Mouse (Mus musculus) right cerebral cortex, postnatal 36 days (tissue): ENCODE results near the gene Nle1.
A peak's percentile ranks its signal among the peaks of the same experiment; 100 is the strongest.
"Not testable (repeated sequence)": the region's sequence is repeated elsewhere in the genome, so short reads cannot be mapped to it uniquely, and the experiment has no call there.

Experiments
- DNase-seq, 2 experiments: peaks; one replicate each; pipeline ENCODE4 v3.0.0; 2022; ENCODE audit warnings: low spot score in 2 of 2, mixed read lengths in 1 of 2

Gene Nle1

GRCm38 (mm10) chr11:82907651-82908607, at the start of gene Nle1:
Gene Nle1, minus strand, starts transcription at chr11:82908411.
- peak; percentile 84 to 89 for DNase-seq

DNA sequence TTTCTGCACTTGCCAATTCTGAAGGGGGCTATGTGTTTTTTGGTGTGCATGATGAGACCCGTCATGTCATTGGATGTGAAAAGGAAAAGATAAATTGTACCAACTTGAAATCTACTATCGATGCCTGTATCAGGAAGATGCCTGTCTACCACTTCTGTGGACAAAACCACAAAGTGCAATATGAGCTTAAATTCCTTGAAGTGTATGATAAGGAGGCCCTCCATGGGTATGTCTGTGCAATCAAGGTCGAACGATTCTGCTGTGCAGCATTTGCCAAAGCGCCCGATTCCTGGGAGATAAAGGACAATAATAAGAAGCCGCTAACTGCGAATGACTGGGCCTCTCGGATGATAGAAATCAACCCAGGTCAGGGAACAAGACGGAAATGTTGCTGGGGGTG, 48.7 kb upstream of the Nle1 start:
- no peak for DNase-seq

GRCm38 (mm10) chr11:82954631-82955030, 46.4 kb upstream of the Nle1 start:
- no peak for DNase-seq

DNA sequence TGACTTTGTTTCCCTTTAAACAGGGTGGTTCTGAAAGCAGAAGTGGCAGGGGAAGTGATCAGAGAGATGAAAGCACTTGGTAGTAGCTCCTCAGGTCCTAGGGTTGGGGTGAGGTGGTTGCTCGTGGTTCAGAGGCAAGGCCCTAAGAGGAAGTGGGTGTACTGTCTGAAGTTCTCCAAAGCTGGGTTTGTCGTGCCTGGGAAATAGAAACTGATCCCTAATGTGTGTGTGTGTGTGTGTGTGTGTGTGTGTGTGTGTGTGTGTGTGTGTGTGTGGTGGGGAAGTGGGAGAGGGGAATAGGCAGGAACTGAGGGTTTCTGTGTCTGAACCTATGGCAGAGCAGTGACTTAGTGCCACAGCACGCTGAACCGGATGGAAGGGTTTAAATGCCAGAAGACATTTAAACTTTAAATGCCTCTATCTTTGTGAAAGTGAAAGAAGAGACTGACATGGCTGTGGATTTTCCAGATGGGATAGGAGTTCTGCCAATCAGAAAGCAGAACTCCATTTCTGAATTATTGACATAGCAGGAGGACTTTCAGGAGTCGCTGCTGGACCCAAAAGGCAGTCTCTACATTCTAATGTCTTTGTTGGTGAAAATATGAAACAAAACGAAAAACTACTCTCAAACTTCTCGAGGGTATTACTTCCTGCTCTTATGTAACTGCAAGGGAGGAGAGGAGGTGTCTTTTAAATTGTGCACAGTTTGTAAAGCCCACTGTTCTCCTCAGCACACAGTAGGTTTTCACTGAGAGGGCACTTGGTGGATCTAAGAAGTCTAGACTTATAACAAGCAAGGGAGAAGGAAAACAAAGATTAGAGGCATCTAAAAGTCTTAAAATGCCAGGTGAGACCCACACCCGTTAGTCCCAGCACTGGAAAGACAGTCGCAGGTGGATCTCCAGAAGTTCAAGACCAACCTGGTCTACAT, 44.7 kb upstream of the Nle1 start:
- DNase-seq, result no peak

- no peak for DNase-seq
These were observed 43.8 kb upstream of the Nle1 start for GRCm38 (mm10) chr11:82951865-82952611.

GRCm38 (mm10) chr11:82950736-82951481, 42.7 kb upstream of the Nle1 start, which contains the start of gene Slfn5:
Gene Slfn5, plus strand, starts transcription at chr11:82951349.
- DNase-seq, result no peak

DNA sequence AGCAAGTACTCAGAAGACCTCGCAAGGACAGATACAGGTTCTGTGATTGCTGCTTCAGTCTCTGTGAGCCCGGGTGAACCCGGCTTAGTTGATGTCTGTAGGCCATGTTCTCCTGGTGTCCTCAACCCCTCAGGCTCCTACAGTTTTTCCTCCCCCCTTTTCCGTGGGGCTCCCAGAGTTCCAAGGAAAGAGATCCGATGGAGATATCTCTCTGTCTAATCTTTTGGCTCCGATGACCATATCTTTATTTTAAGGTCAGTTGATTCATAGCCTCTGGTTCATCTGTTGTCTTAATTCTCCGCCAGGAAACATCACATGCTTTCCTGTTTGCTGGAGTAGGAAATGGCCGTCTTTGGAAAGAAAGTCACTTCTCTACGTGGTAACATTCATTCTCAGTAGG, 40.8 kb upstream of the Nle1 start:
- DNase-seq, result no peak

DNA sequence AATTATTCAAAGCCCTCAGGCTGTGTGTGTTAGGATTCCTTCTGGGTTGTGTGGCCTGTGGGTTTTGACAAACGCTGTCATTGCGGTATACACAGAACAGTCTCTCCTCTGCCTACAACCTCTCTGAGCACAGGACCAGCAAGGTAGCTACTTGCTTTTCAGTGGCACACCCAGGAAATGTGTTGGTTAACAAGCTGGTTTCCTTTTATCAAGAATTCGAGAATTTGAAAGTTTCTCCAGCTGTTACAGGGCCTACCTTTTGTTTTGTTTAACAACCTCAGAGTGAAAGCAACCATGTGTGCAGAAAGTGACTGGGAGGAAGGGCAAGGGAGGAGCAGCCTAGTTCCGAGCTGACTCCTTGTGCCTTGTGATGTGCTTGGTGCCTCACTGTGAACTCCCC, 39.2 kb upstream of the Nle1 start:
- no peak for DNase-seq

- DNase-seq, result no peak
These were observed 37.4 kb upstream of the Nle1 start for GRCm38 (mm10) chr11:82945636-82946035.

- DNase-seq, result no peak
These were observed 35.1 kb upstream of the Nle1 start for GRCm38 (mm10) chr11:82943336-82943735.

GRCm38 (mm10) chr11:82933186-82933585, 25.0 kb upstream of the Nle1 start:
- no peak for DNase-seq

DNA sequence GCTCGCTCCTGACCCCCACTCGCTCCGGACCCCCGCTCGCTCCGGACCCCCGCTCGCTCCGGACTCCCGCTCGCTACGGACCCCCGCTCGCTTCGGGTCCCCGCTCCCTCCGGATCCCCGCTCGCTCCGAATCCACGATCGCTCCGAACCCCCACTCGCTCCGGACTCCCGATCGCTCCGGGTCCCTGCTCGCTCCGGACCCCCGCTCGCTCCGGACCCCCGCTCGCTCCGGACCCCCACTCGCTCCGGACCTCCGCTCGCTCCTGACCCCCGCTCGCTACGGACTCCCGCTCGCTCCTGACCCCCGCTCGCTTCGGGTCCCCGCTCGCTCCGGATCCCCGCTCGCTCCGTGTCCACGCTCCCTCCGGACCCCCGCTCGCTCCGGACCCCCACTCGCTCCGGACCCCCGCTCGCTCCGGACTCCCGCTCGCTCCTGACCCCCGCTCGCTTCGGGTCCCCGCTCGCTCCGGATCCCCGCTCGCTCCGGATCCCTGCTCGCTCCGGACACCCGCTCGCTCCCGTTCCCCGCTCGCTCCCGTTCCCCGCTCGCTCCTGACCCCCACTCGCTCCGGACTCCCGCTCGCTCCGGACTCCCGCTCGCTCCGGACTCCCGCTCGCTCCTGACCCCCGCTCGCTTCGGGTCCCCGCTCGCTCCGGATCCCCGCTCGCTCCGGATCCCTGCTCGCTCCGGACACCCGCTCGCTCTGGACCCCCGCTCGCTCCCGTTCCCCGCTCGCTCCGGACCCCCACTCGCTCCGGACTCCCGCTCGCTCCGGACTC, 23.6 kb upstream of the Nle1 start:
- not testable (repeated sequence) for DNase-seq

GRCm38 (mm10) chr11:82931161-82931560, 22.9 kb upstream of the Nle1 start:
- DNase-seq, result not testable (repeated sequence)

DNA sequence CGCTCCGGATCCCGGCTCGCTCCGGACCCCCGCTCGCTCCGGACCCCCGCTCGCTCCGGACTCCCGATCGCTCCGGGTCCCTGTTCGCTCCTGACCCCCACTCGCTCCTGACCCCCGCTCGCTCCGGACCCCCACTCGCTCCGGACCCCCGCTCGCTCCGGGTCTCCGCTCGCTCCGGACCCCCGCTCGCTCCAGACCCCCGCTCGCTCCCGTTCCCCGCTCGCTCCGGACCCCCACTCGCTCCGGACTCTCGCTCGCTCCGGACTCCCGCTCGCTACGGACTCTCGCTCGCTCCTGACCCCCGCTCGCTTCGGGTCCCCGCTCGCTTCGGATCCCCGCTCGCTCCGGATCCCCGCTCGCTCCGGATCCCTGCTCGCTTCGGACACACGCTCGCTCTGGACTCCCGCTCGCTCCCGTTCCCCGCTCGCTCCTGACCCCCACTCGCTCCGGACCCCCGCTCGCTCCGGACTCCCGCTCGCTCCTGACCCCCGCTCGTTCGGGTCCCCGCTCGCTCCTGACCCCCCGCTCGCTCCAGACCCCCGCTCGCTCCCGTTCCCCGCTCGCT, 22.3 kb upstream of the Nle1 start:
- DNase-seq, result not testable (repeated sequence)

GRCm38 (mm10) chr11:82929633-82929950, 21.4 kb upstream of the Nle1 start:
- no peak for DNase-seq

GRCm38 (mm10) chr11:82928897-82929632, 20.9 kb upstream of the Nle1 start:
- no peak for DNase-seq

DNA sequence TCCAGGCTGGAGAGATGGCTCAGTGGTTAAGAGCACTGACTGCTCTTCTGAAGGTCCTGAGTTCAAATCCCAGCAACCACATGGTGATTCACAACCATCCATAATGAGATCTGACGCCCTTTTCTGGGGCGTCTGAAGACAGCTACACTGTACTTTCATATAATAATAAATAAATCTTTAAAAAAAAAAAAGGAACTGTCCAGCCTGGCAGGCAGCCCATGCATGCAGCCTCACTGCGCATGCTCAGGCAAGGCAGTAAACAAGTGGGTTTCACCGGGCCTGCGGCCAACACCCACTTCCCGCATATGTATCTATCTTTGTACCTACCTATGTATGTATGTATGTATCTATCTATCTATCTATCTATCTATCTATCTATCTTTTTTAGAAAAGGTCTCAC, 15.7 kb upstream of the Nle1 start:
- DNase-seq, result not testable (repeated sequence)

- DNase-seq, result no peak
These were observed 13.5 kb upstream of the Nle1 start for GRCm38 (mm10) chr11:82921691-82922090.

DNA sequence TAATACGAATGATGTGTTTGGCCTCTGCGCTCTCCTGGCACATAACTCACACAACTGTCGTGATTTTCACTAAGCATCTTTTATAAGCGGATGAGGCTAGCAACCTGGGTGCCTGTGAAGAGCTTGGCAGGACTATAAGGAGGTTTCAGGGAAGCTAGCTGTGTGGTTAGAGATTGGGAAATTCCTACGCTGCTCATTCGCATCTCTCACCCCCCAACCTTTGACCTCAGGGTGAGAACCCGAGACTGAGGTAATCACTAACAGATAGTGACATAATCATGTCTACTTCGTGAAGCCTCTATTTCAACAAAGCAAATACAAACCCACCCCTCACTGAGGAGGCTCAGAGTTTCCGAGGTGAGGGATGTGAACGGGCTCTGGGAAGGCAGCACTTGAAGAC, 12.6 kb upstream of the Nle1 start:
- no peak for DNase-seq
